Mouse (Mus musculus): ENCODE measurements around the gene Gm28048. TPM values are rescaled to one million over a fixed set of nuclear protein-coding genes. Genes with fewer than 3 reads are reported as not detected.

Gm28048 gene
- total RNA-seq, 1 experiment from 2014 or later: 27.5 TPM

DNA sequence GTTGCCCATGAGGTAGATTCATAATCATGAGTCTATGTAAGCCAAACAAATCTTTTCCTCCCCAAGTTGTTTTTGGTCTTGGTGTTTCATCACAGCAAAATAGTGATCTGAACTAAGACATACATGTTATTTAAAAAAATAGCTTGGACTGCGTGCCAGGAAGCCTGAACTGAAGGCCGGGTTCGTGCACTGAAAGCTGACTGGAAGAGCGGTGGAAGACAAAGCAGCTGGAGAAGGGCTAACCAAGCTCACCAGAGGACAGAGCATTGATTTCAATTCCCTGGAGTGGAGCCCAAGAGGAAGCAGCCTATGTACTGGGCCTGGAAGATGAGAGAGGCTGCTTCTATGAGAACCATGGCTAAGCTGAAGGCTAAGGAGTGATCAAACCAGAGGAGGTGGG lies 94.9 kb downstream of the Gm28048 start:
- no peak for DNase-seq

DNA sequence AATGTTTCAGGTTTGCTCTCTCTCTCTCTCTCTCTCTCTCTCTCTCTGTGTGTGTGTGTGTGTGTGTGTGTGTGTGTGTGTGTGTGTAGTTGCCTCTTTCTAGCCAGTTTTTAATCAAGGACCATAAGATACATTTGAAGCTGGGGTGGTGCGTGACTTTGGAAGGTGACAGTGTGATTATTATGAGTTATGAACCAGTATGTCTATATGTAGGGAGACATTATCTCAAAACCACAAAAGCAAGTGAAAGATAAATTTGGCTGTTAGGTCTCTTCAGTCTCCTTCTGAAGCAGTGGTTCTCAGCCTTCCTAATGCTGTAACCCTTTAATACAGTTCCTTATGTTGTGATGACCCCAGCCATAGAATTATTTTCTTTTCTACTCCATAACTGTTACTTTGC lies 96.5 kb downstream of the Gm28048 start:
- DNase-seq: no peak

DNA sequence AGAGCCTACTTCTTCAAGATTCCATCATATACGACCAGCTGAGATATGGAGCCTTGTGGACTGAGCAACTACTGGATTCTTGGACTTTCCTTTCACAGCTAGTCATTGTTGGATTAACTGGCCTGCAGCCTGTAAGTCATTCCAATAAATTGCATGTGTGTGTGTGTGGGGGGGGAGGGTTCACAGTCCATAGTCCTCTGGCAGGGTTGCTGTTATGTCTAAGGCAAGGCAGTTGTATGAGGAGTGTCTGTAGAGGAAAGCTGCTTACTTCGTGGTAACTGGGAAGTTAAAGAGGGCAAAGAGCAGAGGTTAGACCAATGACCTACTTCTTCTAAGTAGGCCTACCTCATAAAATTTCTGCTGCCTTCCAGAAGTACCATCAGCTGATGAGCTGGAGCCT lies 98.2 kb downstream of the Gm28048 start:
- DNase-seq: no peak

DNA sequence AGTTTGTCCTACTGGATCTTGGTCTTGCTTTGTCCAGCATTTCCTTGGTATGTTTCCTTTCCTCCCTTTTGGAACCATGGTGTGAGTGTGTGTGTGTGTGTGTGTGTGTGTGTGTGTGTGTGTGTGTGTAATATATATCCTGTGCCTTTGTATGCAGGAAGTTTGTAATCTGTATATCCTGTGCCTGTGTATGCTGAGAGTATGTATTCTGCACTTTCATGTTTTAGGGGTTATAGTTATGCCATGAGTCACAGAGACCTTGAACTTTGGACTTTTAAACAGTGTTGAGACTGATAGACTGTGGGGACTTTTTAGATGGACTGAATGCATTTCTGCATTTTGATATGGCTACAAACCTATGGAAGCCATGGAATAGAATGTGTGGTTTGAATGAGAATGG lies 99.0 kb downstream of the Gm28048 start:
- DNase-seq: no peak

DNA sequence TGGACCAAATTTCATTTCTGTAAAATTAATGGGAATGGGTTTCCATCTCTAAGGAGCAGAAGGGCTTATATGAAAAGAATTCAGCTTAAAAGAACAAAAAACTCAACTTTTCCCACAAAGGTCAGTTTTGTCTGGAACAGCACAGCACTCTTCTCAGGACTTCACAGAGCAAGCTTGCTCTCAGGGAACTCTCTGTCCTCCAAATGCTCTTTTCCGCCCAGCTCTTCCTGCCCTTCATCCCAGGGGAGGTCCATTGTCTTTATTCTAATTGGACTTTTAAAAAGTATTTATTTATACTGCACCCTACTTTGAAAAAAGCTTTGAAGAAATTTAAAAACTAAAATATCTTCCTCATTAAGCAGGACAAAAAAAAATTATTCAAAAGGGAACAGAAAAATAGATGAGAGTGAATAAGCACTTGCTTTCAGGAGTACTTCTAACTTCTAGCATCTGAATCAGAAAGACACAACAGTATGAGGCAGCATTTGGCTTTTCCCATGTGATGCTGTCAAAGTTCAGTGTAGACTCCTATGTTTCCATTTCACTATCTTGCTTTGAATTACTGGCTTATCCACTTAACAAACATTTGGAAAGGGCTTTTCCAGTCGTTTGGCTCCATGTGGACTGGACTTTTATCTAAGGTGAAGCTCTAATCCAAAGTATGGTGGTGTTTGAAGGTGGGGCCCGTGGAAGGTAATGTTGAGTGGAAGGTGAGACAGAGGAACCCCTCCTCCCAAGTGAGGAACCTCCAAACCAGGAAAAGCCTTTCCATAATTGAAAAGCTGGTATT lies 101.3 kb downstream of the Gm28048 start:
- no peak for DNase-seq

DNA sequence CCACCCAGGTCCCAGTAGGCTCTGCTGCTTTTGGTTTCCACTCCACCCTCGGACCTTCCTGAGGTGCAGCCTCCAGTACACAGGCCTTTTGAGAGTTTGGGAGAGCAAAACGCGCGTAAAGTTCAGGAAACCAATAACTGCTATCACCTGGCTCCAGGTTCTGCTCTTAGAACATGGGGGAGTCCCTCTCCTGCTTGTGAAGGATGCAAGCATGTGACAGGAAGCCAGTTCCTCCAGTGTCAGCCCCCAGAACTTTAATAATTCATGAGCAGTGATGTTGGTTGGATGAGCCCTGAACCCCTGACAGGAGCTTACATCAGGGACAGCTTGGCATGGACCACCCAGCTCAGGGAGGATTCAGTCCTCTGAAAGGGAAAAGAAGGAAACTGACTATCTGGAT lies 102.2 kb downstream of the Gm28048 start:
- DNase-seq: no peak

DNA sequence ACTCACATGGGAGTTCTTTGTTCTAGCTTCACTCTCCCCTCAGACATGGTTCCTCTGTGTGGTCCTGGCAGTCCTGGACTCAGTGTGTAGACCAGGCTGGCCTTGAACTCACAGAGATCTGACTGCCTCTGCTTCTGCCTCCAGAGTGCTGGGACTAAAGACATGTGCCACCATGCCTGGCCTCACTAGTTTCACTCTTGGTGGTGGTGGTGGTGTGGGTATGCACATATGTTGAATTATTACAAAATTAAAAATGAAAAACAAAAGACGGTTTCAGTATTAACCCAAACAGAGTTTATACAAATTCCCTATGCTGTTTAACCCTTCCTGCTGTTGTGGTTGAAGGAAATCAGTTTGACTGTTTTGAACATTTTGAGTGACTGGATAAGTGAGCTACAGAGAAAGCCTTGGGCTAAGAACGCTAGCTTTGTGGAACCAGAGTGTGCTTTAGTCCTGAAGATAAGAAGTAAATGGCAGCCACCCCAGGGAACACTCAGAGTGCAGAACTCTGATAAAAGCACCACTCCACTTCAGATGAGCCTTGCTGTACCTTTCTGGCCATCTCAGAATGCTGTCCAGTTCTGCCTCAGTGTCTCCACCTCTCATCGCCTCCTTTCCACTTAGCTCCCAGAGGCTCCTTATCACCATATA lies 105.1 kb downstream of the Gm28048 start:
- no peak for DNase-seq

DNA sequence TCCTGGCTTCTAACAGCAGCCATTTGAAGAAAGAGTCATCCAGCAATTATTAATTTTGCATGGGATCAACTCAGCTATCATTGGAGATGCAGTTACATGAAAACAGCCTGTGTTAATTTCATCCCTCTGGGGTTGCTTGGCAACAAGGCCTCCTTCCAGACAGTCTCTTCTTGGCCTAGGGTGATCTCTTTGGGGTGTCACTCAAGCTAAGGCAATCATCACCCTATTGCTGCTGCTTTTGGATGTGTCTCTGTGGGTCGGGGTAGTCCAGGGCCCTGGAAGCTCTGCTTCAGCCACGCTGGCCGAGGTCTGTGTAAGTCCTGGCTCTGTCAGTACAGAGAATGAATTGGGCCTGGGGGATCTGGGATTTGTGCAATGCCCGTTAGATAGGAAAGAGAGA lies 106.6 kb downstream of the Gm28048 start:
- no peak for DNase-seq

DNA sequence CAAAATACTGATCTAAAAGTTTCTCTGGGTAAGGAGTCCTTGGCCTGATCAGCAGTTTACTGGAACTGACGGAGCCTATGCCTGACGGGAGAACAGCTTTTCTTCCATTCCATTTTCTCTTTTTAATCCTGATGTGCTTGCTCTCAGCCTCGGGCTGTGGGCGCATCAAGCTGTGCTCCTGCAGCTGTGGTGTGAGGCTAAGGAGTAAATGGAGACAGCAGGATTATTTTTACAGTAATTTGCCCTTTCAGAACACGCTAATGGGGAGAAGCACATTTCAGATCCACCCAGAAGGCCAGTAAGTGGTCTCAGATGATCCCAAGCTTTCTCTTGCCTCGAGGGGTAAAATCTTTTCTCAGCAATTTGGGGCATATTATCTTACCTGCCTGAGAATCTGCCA lies 107.1 kb downstream of the Gm28048 start:
- no peak for DNase-seq

DNA sequence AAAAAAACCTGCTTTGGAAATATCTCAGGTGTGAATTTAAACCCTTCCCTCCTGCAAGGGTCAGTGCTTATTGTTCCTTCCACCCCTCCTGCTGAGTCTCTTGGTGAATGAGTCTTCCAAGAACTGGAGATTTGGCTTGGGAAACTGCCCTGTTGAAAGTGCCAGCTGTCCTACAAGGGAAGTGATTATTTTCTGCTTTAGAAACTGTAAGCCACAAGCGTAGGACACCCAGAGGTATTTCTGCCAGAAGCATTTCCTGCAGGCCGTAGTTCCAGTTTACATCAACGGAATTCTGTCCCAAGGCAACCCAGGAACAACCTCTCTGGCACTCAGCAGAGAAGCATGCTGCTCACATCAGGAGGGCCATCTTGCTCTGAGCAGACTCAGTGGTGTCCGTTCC lies 108.5 kb downstream of the Gm28048 start:
- no peak for DNase-seq

DNA sequence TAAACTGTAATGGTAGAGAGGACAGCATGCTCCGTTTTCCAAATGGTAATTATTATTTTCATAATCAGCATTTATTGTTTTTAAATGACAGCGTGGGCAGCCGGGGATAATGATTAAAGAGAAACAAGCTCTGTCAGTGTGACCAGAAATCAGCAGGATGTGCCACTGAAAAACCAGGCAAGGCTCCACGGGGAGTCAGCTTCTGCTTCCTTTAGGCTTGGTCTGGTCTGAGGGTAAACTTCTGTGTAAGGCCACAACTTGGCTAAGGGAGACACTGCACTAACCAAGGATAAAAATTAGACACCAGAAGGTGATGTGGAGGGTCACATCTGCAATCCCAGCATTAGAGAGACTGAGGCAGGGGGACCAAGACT lies 109.6 kb downstream of the Gm28048 start:
- DNase-seq: no peak

DNA sequence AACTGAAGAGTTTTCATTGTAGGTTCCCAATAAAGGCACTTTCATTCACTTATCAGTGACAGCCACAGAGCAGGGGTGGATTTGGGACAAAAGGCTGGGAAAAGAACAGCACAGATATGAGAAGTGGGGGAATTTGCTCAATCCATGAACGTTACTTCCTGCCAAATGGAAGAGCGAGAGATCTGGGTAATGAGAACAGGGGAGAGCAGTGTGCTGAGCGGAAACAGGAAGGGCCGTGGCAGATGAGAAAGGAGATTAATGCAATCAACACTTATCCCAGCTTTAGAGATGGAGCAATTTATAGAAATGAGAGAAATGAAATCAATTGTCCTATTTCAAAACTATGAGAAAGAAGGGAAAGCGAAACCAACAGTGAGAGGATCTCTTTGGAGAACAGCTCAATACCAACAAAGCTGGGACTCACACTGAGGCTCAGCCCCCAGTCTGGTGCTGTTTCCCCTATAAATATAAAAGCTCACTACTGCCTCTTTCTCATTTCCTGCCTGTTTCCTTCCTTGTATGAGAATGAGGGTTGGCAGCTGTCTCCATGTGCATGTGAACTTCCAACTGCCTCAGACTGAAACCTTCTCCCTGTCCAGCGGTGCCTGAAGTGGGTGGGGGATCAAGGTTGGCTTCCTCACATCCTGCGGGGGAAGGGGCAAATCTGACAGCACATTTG lies 110.1 kb downstream of the Gm28048 start:
- no peak for DNase-seq

DNA sequence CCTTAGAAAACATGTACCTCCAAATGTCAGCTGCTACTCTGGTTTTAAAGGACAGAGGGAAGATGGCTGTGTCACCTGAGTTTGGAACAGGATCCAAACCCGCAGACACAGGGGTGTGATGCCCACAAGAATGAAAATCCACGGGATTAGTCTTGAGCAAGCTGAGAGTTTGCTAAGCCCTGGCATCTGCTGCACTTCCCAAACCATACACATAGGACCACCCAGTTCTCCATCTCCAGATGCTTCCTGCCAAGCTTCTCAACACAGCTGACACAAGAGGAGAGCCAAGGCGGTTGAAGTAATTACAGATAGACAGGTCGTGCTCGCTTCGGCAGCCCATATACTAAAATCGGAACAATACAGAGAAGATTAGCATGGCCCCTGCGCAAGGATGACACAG lies 113.3 kb downstream of the Gm28048 start:
- DNase-seq: no peak

DNA sequence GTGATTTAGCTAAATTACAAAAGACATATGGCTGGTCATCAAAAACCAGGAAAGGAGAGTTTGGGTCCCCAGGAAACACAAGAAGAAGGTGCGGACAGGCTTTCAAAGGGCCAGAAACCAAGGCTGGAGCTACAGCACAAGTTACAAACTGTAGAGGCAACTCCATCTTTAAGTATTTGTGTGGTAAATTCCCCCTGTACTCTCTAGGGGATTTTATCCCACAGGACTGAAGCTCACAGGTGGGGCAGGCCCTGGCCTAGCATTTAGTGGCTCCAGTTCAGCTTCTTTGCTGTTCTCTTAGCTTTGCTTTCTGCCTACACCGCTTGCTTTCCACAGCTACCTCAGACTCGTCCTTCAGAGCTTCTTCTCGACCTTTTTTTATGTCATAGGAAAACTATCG lies 114.2 kb downstream of the Gm28048 start:
- no peak for DNase-seq

DNA sequence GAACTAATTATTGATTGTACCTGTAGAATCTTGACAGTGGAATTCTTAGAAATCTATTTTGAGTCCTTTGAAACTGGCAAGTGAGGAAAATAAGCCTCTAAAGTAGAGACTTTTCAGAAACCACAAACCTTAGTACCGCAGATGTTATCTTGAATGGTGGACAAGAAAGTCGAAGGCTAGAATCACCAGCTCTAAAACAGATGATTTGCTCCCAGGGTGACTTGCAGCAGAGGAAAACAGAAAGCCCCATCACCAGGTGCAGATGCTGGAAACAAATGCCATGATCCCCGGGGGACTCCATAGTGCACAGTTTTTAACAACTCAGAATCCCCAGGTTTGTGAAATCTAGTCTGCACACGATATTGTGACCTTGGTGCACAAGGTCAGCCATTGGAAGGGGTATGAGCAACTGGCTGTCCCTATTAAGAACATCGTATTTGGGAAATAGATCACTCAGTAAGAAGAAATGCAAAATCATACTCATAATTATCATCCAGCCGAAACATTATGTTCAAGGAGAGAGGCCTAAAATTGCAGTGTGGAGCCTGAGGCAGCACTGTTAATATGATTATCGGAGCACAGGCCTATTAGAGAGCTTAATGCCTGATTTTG lies 116.1 kb downstream of the Gm28048 start:
- DNase-seq: no peak

DNA sequence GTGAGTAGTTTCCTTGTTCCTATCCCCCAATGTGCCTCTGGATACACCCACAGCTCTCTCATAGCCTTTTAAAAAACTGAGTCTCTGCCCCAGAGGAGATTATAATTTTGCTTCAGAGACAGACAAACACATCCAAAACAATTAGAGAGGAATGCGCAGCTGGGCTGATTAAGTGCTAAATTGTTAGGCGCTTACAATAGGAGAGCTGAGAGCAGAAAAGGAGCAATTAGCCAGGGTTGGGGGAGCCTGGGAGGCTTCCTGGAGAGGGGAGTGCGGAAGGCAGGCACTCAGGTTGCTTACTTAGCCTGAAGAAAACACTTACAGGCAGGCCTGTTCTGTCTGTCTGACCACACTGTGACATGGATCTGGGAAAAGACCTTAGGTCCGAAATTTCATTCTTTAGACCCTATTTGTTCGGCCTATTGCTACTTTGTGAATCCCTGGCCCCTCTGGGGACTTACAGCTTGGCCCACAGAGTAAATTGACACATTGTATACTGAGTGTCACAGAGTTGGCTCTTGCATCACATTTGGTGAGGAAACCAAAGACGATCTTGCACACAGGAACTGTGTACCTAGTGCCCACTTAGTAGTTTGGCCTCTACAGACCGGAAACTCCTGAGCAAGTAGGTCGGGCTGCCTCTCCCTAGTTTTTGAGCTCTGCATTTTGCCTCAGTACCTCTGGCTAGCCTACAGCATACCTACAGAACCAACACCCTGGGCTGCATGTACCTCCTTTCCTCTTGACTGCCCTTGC lies 117.4 kb downstream of the Gm28048 start:
- DNase-seq: no peak

DNA sequence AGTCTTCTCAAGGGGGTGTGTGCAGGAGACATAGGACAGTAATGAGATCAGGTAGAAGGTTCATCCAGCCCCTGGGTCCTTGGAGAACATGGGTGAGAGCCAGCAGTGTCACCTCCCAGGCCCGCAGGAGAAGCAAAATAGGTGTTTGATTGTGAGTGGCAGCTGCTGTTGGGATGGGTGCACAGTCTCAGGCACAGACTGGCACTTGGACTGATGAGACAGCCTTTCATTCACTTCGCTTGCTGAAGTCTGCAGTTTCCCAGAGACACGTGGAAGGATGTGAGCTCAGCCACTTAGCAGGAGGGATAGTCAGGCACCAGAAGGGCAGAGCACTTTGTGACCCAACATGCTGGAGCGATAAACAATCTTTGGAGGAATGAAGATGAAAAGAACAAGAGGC lies 118.3 kb downstream of the Gm28048 start:
- DNase-seq: no peak

DNA sequence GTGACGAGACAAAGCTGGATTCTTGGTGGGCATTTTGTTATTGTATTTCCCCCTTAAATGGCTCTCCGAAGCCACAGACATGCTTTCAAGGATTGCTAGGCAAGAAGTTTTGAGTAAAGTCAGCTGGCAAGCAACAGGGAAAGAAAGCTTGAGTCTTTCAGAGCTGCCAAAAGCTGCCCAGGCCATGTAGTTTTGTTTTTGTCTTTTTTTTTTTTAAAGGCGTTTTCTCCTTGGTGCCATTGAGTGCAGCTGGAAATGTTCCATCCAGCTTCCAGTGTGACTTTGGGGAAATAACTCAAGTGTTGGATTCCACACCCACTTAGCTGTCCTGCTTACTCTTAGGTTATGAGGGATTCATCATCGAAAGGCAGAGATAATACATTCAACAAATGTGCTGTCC lies 120.6 kb downstream of the Gm28048 start:
- no peak for DNase-seq

DNA sequence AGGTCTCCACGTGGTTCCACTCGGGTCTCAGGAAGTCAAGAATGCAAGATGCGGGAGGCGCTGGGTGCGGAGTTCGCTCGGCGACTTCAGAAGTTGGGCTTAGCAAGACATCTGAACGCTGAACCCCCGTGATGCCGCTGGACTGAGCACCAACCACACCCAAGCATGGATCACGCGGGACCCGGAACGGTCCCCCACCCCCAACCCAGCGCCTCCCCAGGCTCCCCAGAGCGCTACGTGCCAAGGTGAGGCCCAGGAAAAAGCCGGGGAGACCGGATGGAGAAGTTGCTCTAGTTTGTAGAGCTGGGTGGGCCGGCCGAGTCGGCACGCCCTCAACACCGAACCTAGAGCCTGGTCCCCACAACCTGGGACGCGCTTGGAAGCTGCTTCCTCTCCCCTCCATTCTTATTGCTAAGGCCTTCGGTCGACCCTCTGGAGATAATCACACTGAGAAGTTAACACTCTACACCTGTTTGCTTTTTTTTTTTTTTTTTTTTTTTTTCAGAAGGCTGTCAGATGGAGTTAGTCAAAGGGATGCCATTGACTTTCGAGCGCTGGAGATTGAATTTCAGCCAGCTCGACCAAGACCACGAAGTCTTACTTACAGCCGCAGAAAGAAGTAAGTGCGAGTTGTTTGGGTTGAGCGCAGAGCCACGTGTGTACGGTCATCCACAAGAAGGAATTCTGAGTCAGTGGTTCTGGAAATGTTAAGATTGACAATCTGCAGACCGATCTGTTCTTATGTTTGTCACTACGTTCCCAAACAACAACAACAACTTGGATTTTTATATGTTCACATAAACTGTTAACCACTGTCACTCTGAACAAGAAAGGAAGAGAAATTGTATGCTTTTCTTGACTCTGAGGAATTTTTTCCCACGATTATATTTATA lies 121.3 kb downstream of the Gm28048 start, which contains the start of gene B3gnt2:
Gene B3gnt2, minus strand, starts transcription at position 627 of the 893 bp plus-strand sequence.
- DNase-seq: peak; percentile 70

DNA sequence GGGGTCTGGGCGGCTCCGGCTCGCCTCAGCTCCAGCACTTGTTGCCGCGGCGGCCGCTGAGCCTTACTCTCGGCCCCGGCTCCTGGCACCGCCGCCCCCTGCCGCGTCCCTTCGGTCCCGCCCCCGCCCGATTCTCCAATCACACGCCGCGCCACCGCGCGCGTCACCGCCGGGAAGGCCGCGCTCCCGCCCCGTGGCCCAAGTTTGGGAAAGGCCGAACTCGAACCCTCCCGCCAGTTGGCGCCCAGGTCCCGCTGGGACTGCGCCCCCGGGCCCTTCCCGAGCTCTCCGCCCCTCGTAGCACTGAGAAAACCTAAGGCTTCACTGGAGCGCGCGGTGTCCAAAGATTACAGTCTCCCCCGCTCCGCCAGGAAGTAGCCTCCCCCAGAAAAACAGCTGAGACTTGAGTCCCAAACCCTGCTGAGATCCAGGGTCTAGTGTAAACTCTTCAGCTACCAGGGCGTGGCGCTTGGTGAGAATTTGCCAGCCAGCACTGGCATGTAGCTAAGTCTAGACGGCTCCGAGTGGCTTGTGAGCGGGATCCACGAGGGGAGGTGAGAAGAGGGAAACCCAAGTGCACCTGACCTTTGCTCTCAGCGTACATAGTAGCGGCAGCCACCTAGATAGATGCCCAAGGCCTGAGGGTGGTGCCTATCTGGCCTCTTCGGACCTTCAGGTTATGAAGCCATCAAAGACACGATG lies 122.1 kb downstream of the Gm28048 start:
- peak; percentile 96 for DNase-seq

DNA sequence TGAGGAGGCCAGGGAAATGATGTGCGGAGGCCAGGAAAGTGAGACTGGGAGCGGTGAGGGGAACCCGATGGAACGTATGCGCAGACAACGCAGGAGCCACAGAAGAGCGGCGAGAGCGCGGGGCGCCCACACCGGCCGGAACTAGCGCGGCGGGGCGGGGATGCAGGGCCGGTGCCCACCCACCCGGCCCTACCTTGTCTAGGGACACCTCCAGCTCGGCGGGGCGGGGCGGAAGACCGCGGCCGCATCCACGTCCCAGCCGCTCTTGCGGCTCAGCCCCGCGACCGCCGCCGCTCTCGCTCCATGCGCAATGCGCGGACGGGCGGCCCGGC lies 122.6 kb downstream of the Gm28048 start:
- DNase-seq: no peak
